Mouse (Mus musculus) erythroblast, embryonic 14.5 days (primary cell): ENCODE results near the gene Clec16a.

ENCODE experiments used
- GATA1 ChIP-seq: IDR thresholded peaks from 2 replicates; pipeline ENCODE4 v1.6.1; 2012; ENCODE audit warnings: low read length, inconsistent platforms, mixed read lengths
- TAL1 ChIP-seq: IDR thresholded peaks from 3 replicates; pipeline ENCODE4 v1.6.1; 2012; ENCODE audit warnings: low read length, inconsistent platforms, mixed read lengths

DNA sequence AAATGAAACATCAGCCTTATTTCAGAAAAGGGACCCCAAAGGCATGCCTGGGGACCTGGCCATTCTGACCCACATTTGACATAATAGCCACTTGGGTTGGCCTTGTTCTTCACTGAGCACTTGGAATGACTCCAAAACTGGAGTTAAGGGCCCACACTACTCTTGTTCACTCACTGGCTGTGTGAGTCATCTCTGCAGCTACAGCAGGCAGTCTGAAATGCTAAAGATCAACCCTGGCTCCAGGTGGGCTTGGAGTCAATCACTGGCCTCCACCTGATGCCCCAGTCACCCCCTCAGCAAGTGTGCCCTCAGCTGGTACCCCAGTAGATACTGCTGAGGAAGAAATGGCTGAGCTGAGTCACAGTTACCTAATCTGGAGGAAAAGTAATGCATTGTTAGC, 115.4 kb downstream of the Clec16a start:
- TF ChIP-seq GATA1 (no peak), TAL1 (no peak)
